Mouse (Mus musculus) neural tube, embryonic 11.5 days (tissue): ENCODE data around the gene Tceal5. TPM values are rescaled to one million over a fixed set of nuclear protein-coding genes. Genes with fewer than 3 reads are reported as not detected.

Experiments used
- microRNA-seq: library from miRNA; unstranded; fragments of <30 nt; microRNA quantifications from one replicate; pipeline ENCODE4, GENCODE M21; 2016
- polyA plus RNA-seq: library from polyadenylated mRNA; unstranded; fragments of >200 nt; fragmentation: Nextera tagmentation; extraction: Ambion mirVana; gene quantifications from 2 replicates; pipeline ENCODE4 v1.2.1, GENCODE M21; 2014

Tceal5 gene
- polyA plus RNA-seq, 1 experiment from 2014 or later = 1.4 TPM

Small RNA genes lying within 50 kb of the gene (microRNA-seq; reads per million reads assigned to microRNA genes)
- gene Mir6383 = not detected

Other genes starting within 250 kb of the Tceal5 start
- gene Arxes2, start 210.1 kb downstream of the Tceal5 start, polyA plus RNA-seq = 109 and 123 TPM in 2 replicates
- 42.7 and 44.7 TPM in 2 replicates for gene Arxes1, start 170.5 kb downstream of the Tceal5 start, polyA plus RNA-seq
- 273 and 298 TPM in 2 replicates for gene Bex2, start 135.6 kb downstream of the Tceal5 start, polyA plus RNA-seq
- not detected in 2 replicates for gene Nxf3, start 118.6 kb downstream of the Tceal5 start, polyA plus RNA-seq
- gene Bex4, start 64.9 kb downstream of the Tceal5 start, polyA plus RNA-seq = 65.6 and 70.7 TPM in 2 replicates
- gene Tceal8, start 31.5 kb downstream of the Tceal5 start, polyA plus RNA-seq = 201 and 224 TPM in 2 replicates
- gene Tceal7, start 10.9 kb upstream of the Tceal5 start, polyA plus RNA-seq = 4.0 and 5.6 TPM in 2 replicates
- gene Bex1, start 11.6 kb upstream of the Tceal5 start, polyA plus RNA-seq = 111 and 118 TPM in 2 replicates
- gene Tceal9, start 41.2 kb upstream of the Tceal5 start, polyA plus RNA-seq = 410 and 445 TPM in 2 replicates
- 670 and 697 TPM in 2 replicates for gene Bex3, start 66.4 kb upstream of the Tceal5 start, polyA plus RNA-seq